Mouse (Mus musculus): Measurements from ENCODE around the gene Rpl24.

DNA sequence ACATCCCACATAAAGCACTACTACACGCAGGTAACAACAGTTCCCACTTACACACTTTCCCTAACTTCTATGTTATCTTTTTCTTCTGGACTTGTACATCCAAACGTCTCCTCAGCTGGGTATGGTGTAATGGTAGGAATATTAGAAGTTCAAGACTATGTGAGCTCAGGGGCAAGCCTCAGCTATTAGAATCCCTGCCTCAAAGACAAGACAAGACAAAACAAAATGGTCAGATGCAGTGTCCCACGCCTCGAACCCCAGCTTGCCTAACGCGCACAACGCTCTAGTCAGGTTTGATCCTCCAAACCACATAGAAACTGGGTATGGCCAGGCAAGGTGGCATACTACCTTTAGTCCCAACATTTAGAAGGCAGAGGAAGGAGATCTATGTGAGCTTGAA lies 53.6 kb downstream of the Rpl24 start:
- TF ChIP-seq CTCF (conservative IDR thresholded peaks at IDR 0.05; ENCODE audit: low read length) (no peak), POU5F1 (IDR thresholded peaks at IDR 0.05; ENCODE audit: borderline replicate concordance, low read length) (no peak)

All from E14TG2a.4 (cell line).